Mouse (Mus musculus) layer of hippocampus, adult 9-11 months (tissue): Measurements from ENCODE around the gene Ext2.

Experiments
- DNase-seq: peaks from one replicate; pipeline ENCODE4 v3.0.0; 2022

The Ext2 gene

GRCm38 (mm10) chr2:93613020-93613419, 209.3 kb downstream of the Ext2 start:
- no peak for DNase-seq
